Mouse (Mus musculus) T-helper 17 cell (primary cell): ENCODE data around the gene Ttc17.

Source experiments
- in situ Hi-C, 2 experiments: fragments of 300-600 bp; cut with MboI, MseI; formaldehyde crosslinking; loops; 1 replicate in 1 of 2; 2 replicates in 1 of 2; pipeline ENCODE4 v1.15.1; 2025; ENCODE audit warnings: high pct_unique_total_duplicates in 2 of 2

The Ttc17 gene

DNA sequence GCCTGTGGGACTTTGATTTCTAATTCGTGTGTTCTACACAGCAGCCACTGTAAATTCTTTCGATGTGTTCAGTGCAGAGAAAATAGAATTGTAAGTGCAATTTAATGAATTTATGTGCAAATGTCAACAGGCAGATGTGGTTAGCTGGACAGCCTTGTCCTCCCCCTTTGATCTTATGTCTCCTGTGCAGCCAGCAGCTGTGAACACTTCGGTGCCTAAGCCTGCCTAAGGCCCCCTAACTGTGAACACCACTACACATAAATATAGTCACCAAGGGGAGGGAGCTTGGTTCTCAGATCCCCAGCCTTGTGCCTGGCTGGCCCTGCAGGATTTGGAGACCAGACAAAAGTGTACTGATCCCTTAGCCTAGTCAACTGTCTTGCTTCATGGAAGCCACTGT lies 109.0 kb downstream of the Ttc17 start:
- in situ Hi-C loops, result no loop called here

DNA sequence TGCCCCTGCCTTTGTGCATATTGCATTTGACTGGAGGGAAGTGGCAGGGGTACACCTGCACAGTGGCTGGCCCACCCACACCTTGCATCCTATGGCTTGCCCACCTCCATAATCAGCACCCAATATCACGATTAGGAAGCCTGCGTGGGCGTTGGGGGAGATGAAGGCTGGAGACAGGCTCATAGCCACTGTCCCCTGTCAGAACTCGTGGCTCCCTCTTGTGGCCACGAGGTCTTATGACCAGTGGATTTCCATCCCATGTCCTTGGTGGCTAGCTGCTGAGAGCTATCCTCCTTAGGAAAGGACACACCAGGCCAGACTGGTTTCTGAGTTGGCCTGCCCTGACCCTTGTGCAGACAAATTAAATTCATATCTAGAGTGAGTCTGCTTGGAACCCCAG lies 116.0 kb downstream of the Ttc17 start:
- in situ Hi-C loops, result no loop called here

DNA sequence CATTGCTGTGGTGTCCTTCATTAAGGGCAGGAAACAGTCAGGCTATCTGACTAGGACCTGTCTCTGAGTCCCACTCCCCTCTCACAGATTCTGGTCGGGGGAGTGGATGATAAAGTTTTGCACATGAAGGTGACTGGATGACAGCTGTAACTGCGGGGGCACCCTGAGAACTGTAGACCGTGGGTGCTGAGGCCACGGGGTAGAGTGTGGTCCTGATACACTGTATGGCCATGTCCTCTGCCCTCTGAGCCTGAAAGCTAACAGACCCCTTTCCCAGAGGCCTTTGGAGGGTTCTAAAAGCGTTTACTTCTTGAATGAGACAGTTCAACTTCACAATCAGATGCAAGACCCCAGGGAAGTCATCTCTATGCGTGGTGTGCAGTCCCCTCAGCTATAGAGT lies 116.8 kb downstream of the Ttc17 start:
- in situ Hi-C loops, result no loop called here

DNA sequence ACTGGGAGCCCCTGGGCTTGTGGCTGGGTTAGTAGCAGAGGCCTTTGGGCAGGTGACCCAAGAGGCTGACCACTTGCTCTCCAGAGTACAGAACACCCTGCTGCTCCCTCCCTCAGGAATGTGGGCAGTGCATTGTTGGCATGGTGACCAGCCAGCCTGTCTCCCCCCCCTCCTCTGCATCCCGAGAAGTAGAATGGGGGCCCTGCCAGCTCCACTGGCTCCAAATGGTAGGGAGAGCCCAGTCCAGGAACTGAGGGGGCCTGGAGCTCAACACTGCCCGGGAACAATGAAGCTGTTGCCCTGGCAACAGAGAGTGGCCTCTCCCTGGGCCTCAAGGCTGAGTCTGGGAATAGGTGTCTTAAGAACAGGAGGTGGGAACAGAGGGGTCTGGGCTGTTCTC lies 117.3 kb downstream of the Ttc17 start:
- in situ Hi-C loops, result no loop called here

DNA sequence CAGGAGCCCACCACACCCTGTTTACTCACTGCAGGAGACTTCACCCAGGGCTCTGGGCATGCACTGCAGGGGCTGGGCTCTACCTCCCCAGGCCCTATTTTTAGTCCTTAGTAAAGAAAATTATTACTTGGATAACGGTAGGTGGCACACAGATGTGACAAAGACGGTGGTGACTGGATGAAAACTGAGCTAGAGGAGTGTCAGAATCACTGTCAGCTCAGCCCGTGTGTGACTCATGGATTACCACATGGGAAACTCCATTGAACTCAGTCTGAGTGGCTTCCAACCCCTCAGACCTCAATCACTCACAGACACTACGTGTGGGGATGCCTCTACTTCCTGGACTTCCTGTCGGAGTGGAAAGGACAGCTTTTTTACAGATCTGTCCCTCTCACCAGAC lies 118.4 kb downstream of the Ttc17 start:
- in situ Hi-C loops, result no loop called here

DNA sequence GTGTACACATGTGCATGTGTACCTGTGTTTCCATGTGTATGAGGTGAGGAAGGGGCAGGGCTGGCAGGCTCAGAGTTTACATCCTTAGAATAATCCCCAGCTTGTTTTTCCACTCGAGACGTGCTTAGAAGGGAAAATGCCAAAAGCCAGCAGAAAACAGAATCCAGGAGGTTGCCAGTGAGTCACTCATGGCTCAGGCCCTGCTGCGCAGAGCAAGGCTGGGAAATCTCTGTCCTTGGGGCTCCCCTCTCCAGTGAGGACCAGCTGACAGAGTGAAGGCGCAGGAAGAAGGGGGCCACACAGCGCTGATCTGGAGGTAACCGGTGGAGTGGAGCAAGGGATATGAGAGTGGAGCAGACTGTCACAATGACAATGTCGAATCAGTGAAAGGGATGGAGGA lies 119.1 kb downstream of the Ttc17 start:
- in situ Hi-C loops, result no loop called here

DNA sequence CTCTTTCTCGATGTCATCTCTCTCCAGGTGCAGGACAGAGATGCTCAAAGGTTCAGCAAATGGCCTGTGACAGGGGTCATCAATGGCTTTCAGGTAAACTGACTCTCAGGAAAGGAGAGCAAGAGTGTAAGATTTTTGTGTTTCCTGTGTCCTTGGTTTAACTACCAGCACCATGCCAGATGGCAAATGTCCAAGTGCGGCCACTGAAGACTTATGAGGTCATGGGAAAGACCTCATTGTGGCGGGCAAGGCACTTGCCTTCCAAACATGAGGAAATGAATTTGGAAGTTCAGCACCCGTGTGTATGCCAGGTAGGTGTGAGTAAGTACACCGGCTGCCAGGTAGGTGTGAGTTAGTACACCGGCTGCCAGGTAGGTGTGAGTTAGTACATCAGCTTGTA lies 123.0 kb downstream of the Ttc17 start:
- in situ Hi-C loops, result no loop called here

DNA sequence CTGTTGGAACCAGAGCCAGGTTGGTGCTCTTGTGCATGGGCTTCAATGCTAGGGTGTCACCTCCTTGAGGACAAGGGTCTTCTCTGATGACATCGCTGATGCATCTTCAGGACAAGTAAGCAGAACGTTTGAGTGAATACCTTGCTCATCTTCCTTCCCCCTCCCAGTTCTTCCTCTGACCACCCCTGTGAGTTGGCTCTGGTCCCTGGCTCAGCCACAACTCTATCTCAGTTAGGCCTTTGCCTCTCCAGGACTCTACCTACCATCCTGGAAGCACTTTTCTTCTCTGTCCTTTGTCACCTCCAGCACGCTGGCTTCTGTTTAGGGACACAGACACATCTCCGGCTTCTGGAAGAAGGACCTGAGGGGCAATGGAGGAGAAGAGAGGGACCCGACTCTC lies 126.9 kb downstream of the Ttc17 start:
- in situ Hi-C loops, result no loop called here

DNA sequence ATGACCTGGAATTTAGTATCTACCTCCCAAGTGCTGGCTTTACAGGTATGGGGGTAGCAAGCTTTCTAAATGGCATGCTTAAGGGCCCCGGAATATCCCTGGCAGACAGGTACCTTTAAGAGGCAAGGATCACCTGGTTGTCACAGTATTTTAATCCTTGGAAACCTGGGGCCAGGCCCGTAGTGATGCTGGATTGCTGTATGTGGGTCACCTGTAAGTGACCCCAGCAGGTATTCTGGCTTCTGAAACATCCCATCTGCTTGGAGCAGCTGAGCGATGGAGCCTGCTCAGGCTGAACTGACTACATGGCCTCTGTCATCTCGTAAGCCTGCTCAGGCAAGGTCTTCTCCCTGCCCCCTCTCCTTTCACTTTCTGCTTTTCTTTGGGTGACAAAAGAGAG lies 130.4 kb downstream of the Ttc17 start:
- in situ Hi-C loops, result no loop called here

DNA sequence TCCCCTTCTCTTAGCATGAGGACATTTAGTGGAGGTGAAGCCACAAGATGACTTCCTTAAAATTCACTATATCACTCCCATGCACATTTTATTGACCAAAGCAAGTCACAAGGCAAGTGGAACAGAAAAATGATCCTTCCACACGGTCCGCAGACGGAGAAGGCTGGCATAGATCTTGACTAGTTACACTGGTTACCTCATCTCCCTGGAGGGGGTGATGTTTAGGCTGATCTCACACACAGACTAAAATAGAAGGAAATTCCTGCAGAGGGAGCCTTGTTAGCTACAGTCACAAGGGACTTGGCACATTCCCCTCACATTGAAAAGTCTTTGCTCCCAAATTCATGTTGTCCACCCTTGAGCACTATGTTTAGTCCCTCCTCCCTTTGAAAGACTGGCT lies 130.8 kb downstream of the Ttc17 start:
- in situ Hi-C loops, result no loop called here

DNA sequence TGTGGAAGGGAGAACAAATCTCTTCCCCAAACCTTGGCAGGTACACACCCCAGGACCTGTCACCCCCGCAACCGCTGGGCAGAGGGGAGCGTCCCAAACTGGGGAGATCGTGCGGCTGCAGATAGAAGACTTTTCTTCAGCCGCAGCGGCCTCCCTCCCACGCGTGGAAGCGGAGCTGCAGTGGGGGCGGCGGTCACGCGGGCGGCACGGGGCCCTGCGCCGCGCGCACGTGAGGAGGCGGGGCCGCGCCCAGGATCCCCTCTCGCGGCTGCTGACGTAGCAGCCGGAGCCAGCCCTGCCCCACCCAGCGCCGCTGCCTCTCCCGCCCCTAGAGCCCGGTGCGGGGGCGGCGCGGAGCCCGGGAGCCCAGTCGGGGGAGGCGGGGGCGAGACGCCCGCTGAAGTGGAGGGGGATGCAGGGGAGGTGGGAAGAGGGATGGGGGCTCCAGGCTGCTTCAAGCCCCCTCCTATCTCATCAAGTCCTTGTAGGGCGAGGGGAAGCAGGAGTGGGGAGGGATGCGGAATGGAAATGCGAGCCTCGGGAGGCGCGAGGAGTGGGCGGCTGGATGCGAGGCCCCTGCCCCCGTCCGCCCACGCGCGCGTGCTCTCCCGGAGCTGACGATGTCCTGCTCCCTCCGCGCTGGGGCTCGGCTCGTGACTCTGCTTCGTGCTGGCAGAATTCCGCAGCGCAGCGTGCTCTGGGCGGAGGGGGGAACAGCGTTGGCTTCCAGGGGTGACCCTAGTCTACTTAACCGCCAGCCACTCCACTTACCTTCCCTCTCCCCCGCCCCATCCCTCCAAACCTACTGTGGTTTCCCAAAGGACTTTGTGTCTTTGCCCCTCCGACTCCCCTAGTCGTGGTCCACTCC lies 133.1 kb downstream of the Ttc17 start:
- in situ Hi-C loops, result no loop called here

DNA sequence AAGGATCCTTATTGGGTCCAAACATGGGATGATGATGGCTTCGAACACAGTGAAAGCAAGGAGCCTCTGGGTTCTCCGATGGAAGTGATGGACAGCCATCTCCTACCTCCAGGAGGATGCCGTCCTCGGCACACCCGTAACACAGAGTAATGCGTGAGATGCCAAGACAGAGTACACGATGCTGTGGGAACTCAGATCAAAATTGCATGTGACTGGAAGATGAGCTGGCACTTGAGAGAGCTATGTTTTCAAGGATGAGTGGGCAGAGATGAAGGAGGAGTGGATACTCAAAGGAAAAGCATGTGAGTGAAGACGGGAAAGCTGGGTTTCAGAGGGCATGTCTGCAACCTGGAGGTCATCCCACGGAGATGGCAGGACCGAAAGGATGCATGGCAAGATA lies 135.3 kb downstream of the Ttc17 start:
- in situ Hi-C loops, result no loop called here

DNA sequence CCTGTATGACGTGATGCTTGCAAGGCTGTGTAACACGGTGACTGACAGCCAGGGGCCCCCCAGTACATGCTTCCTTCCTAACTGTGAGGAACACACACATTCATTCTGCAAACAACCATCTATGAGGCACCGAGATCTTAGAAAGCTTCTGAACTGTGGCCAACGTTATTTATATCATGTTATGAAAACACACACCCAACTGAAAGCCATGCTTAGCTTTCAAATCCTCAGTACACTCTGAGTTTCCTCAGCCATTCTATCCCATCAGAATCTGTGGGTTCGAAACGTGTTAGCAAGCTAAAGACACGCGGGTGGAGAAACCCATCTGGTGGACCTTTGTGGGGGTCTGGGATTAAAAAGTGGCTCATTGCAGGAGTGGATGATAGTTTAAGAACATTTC lies 137.7 kb downstream of the Ttc17 start:
- in situ Hi-C loops, result loop anchor here in 1 of 2 experiments (10.0 kb wide), 1 partner anchor 394 kb away; no protein-coding TSS in a partner anchor

DNA sequence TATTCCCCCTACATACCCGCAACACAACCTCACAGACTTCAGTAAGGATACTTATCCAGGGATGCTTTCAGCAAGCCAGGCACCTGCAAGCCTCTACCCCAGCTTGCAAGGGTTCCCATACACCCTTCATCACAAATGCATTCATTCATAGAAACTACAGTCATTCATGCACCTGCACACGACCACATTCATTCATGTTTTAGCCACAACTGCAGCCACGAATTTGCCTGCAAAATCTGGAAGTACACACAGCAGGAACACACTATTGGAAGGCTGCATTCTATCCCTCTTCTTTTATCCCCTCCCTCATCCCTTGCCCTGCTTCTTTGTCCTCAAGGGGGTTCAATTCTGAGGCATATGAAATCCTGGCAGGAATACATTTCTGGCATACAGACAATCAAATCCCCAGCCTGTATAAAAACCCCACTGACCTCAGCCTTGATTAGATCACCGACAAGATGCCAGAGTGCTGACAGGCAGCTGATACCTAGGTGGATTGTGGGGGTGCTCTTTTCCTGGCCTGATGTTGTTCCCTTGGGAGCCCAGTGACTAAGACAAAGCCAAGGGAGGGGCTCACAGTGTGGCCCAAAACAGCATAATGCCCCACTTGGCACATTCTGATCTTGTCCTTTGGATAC lies 139.2 kb downstream of the Ttc17 start:
- in situ Hi-C loops, result loop anchor here in 1 of 2 experiments (10.0 kb wide), 1 partner anchor 393 kb away; no protein-coding TSS in a partner anchor

DNA sequence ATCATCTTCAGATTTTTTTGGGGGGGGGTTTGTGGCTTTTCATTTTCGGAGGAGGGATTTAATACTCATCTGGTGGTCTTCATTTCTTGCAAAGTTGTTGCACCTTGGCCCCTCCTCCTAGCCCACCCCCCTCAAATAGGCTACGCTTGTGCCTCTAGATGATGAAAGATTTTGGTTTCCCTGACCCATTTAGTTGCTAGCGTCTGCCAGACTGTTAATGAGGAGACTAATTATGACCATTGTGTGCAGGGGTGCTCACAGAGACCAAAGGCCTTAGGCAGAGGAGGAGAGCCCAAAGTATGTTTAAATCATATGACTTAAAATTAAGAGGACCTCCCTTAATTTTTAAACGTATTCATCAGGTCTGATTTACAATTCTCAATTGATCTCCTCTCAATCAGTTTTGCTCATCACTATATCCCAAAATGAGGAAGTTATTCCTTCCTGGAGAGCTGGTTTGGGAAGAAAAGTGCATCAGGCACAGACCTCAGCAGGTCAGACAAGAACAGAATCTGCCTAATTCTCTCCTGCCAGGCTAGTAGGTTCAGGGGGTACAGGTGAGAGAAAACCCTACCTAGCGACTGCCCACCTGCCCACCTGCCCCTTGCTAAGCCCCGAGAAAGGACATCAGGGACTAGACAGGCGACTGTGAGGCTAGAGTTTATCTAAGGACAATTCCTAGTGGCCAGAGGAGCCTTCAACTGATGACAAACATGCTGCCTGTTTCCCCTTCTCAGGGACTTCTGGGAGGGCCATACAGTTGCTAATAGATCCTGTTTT lies 139.9 kb downstream of the Ttc17 start:
- in situ Hi-C loops, result loop anchor here in 1 of 2 experiments (10.0 kb wide), 1 partner anchor 392 kb away; no protein-coding TSS in a partner anchor

DNA sequence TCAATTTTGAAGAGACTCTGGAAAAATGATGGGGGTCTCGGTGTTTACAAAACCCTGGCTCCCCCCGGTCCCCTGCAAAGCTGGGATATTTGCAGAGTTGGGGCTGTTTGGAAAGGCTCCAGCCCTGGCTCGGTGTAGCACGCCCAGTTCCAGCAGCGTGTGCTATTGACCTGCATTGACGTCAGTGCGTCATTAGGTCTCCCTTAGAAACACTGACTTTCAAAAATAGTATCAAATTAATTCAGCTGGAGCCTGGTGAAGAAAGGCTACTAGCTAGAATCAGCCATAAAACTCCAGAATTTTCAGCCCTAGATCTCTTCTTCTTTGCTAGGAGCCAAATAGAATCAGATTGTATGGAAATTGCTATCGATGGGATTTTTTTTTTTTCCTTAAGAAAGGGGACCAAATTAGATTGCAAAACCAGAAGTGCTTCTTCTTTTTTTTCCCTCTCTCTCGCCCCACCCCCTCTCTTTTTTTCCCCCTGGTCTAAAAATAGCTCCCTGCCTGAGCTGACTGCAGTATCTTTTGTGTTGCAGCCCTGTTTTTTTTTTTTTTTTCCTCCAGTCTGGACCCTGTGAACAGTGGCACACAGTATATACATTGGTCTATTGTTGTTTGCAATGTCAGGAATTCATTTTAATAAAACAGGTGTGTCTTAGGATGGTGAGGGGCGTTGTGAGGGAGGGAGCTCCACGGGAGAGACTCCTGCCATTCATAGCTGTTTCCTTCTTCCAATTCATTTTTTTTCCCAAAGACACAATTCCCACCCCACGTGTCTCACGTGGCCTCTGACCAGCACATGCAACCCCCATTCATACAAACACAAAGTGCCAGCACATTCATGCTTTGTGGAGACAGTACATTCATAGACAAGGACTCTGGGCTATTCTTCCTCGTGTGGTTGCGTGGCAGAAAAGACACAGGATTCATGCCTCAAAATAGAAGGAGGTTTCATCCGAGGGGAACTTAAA lies 141.0 kb downstream of the Ttc17 start:
- in situ Hi-C loops, result loop anchor here in 1 of 2 experiments (10.0 kb wide), 1 partner anchor 391 kb away; no protein-coding TSS in a partner anchor

DNA sequence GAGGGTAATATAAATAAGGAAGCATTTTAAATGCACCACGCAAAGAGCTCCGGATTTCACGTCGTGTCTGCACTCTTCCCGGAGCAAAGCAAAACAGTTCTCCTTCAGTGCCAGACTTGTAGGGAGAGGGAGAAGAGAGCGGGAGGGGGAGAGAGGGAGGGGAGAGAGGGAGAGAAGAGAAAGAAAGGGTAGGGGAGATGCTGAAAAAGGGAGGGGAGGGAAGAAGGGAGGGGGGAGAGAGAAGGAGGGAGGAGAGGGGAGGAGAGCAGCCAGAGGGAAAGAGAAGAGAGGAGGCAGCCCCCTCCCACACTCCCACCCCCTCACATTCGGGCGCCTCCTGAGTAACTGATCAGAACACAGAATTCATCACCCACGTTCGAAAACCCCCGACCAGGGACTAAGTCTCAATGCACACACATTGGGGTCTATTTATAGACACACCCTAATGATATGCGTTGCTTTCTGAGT lies 141.8 kb downstream of the Ttc17 start:
- in situ Hi-C loops, result loop anchor here in 1 of 2 experiments (10.0 kb wide), 1 partner anchor 390 kb away; no protein-coding TSS in a partner anchor

DNA sequence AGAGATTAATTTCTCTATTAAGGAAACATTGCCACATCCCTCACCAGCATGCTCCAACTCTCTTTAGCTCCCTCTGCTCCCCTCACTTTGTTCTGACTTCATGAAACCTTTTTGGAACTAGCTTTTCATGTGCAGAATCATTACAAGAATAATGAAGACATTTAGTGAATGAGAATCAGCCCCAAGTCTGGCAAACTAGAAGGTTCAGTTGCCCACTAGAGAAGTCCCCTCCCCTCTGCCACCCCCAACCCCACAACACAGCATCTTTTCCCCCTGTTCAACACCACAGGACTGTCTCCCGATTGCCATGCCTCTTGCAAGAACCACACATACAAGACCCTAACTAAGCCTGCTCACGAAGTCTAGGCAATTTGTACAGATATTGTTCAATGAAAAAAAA lies 142.5 kb downstream of the Ttc17 start:
- in situ Hi-C loops, result loop anchor here in 1 of 2 experiments (10.0 kb wide), 1 partner anchor 389 kb away; no protein-coding TSS in a partner anchor

DNA sequence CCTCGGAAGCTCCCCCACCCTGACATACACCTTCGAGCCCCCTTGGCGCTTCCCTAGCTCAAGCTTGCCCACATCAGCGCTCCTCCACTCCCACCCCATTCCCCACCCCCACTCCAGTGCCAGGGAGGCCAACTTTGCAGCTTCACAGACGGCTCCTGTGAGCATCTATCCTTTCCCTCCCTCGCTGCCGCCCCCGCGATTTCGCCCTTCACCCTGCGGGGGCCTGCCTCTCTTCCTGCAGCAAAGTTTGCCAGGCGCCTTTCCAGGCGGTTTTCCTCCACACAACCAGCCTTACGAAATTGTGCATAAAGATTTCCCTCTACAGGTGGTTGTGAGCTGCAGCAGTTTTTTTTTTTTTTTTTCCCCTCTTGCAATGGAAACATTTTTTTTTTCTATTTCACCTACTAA lies 143.0 kb downstream of the Ttc17 start:
- in situ Hi-C loops, result loop anchor here in 1 of 2 experiments (10.0 kb wide), 1 partner anchor 389 kb away; no protein-coding TSS in a partner anchor

DNA sequence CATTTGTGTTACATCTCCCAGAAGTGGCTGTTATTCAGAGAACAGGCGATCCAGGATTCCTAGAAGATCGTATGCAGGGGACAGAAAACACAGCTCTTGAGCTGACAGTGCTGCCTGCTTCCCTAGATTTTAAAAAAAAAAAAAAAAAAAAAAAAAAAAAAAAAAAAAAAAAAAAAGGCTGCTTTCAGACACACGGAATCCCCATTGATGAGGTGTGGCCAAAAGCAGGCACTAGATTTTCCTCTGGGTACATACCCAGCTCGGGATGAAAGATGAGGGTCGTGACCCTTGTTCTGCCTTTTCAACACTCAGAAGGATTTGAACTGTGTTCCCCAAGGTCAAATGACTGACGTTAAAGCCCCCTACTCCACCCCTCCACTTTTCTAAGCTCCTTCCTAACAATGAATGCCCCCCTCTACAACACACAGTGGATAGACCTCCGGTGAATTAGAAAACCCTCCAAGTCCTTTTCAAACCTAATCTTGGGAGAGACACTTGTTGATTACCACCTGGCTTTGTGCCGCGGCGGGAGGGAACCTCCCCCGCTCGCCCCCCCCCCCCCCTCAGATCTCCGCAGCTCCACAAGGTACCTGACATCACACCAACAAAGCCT lies 143.5 kb downstream of the Ttc17 start:
- in situ Hi-C loops, result loop anchor here in 1 of 2 experiments (10.0 kb wide), 1 partner anchor 388 kb away; no protein-coding TSS in a partner anchor
